Mouse (Mus musculus) lung, embryonic 15.5 days (tissue): ENCODE results near the gene Cacna1i. TPM values are rescaled to one million over a fixed set of nuclear protein-coding genes. Genes with fewer than 3 reads are reported as not detected.
A peak's percentile ranks its signal among the peaks of the same experiment; 100 is the strongest.

Experiments
- ATAC-seq: fragments of 200-750 bp; cut with Nextera tagmentation; 2 replicates; pipeline ENCODE4 v1.8.0; 2017; ENCODE audit warnings: moderate number of reproducible peaks, borderline replicate concordance; ENCODE audit not compliant: low FRiP score, low TSS enrichment; ENCODE audit errors: extremely low read depth
- H3K27ac ChIP-seq: fragments of 300-500 bp; sonication (generic); 2 replicates; pipeline ENCODE4 v1.5.1; 2015; ENCODE audit warnings: moderate library complexity, mild to moderate bottlenecking, inconsistent platforms
- H3K27me3 ChIP-seq: fragments of 300-500 bp; sonication (generic); 2 replicates; pipeline ENCODE4 v1.6.1; 2015; ENCODE audit warnings: inconsistent platforms
- H3K36me3 ChIP-seq: fragments of 300-500 bp; sonication (generic); 2 replicates; pipeline ENCODE4 v1.6.1; 2015; ENCODE audit warnings: inconsistent platforms
- H3K4me1 ChIP-seq: fragments of 300-500 bp; sonication (generic); 2 replicates; pipeline ENCODE4 v1.6.1; 2015; ENCODE audit warnings: inconsistent platforms
- H3K4me2 ChIP-seq: fragments of 300-500 bp; sonication (generic); 2 replicates; pipeline ENCODE4 v1.6.1; 2015; ENCODE audit warnings: inconsistent platforms, mild to moderate bottlenecking, moderate library complexity
- H3K4me3 ChIP-seq: fragments of 300-500 bp; sonication (generic); 2 replicates; pipeline ENCODE4 v1.5.1; 2015; ENCODE audit warnings: mild to moderate bottlenecking, inconsistent platforms
- H3K9ac ChIP-seq: fragments of 300-500 bp; sonication (generic); 2 replicates; pipeline ENCODE4 v1.6.1; 2015; ENCODE audit warnings: inconsistent platforms
- H3K9me3 ChIP-seq: fragments of 300-500 bp; sonication (generic); 2 replicates; pipeline ENCODE4 v1.6.1; 2016; ENCODE audit warnings: inconsistent platforms
- WGBS: fragments of 180-500 bp; shearing (Covaris S2); methylation state at CpG from one replicate; pipeline ENCODE4 v1.1.7; 2015; 5-methylcytosine and 5-hydroxymethylcytosine counted together
- polyA plus RNA-seq: library from polyadenylated mRNA; unstranded; fragments of >200 nt; fragmentation: Nextera tagmentation; extraction: Ambion mirVana; gene quantifications from 2 replicates; pipeline ENCODE4 v1.2.1, GENCODE M21; 2015

Gene Cacna1i
- polyA plus RNA-seq, 1 experiment from 2014 or later: not detected

DNA sequence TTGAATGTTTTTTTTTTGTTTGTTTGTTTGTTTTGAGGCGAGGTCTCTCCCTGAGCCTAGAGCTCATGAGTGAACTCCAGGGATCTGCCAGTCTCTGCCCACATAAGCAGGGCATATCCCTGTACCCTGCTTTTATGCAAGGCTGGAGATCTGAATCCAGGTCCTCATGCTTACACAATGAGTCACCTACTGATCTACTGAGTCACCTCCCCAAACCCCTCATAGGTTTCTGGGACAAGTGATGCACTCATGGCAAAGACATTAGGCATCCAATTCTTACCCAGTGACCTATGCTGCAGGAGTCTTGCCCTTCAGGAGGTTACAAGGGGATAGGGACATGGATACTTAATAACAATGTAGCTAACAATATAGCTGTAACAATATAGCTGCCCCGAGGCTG, 100.1 kb downstream of the Cacna1i start:
- no peak for ATAC-seq
- Histone ChIP-seq H3K9ac (no peak overlapping the region), H3K36me3 (no peaks in the 10 kb centered on the region), H3K27ac (no peak overlapping the region), H3K4me2 (no peak overlapping the region), H3K9me3 (no peaks in the 10 kb centered on the region), H3K4me3 (no peak overlapping the region), H3K4me1 (no peaks in the 10 kb centered on the region), H3K27me3 (no peaks in the 10 kb centered on the region)
- 81% methylated on average over 2 of the region's 2 CpGs for WGBS

DNA sequence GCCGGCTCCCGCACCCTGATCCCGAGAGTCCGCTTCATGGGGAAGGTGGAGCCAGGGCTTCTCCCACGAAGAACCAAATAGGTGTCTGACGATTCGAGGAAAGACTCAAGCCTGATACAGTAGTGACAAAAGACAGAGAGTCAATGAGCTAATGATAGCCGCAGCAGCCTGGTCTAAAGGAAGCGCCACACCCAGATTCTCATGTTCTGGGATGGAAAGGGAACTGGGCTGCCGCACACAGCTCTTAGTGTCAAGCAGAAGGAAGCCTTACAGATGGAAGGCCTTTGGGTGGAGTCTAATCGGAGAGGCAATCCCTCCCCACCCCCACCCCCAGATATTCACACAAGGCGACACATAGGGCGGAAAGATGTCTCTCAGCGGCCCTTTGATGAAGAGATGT, 104.8 kb downstream of the Cacna1i start:
- no peak overlapping the region for H3K4me3 ChIP-seq
- WGBS: 79% methylated on average over 14 of the region's 14 CpGs
- H3K27me3 ChIP-seq: no peaks in the 10 kb centered on the region
- no peak overlapping the region for H3K27ac ChIP-seq
- H3K4me2 ChIP-seq: no peak overlapping the region
- no peak overlapping the region for H3K9ac ChIP-seq
- ATAC-seq: no peak
- H3K36me3 ChIP-seq: no peaks in the 10 kb centered on the region
- no peaks in the 10 kb centered on the region for H3K4me1 ChIP-seq
- H3K9me3 ChIP-seq: no peaks in the 10 kb centered on the region

DNA sequence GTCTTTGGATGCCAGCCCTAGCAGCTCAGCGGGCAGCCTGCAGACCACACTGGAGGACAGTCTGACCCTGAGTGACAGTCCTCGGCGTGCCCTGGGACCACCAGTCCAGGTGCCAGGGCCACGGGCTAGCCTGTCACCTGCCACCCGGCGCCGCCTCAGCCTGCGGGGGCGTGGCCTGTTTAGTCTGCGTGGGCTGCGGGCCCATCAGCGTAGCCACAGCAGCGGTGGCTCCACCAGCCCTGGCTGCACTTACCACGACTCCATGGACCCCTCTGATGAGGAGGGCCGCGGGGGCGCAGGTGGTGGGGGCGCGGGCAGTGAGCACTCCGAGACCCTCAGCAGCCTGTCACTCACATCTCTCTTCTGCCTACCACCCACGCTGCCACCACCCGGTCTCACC, 108.0 kb downstream of the Cacna1i start:
- Histone ChIP-seq H3K27me3 (no peaks in the 10 kb centered on the region), H3K4me1 (no peaks in the 10 kb centered on the region), H3K27ac (no peak overlapping the region), H3K4me2 (no peak overlapping the region), H3K9ac (no peak overlapping the region), H3K36me3 (no peaks in the 10 kb centered on the region), H3K4me3 (no peak overlapping the region), H3K9me3 (no peaks in the 10 kb centered on the region)
- ATAC-seq: no peak
- 53% methylated on average over 22 of the region's 22 CpGs for WGBS

DNA sequence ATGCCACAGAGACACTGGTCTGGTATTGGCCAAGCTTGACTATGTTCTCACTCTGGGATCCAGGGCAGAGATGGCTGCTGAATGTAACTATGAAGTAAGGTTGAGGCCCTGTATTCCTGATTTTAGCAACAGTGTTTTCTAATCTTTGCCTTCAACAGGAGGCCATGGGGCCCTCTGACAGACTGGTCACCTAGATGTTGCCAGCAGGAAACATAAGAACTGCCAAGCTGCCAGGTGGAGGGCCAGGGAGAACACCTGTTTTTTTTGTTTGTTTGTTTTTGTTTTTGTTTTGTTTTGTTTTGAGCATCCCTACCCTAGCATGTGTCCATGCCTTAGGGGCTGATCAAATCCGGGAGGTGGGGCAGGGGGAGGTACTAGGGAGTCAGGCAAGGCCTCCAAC, 112.4 kb downstream of the Cacna1i start:
- Histone ChIP-seq H3K36me3 (no peaks in the 10 kb centered on the region), H3K9ac (no peak overlapping the region), H3K27me3 (no peaks in the 10 kb centered on the region), H3K4me1 (no peaks in the 10 kb centered on the region), H3K4me3 (no peak overlapping the region), H3K4me2 (no peak overlapping the region), H3K27ac (no peak overlapping the region), H3K9me3 (no peaks in the 10 kb centered on the region)
- ATAC-seq: no peak
- 74% methylated on average over 1 of the region's 1 CpGs for WGBS

DNA sequence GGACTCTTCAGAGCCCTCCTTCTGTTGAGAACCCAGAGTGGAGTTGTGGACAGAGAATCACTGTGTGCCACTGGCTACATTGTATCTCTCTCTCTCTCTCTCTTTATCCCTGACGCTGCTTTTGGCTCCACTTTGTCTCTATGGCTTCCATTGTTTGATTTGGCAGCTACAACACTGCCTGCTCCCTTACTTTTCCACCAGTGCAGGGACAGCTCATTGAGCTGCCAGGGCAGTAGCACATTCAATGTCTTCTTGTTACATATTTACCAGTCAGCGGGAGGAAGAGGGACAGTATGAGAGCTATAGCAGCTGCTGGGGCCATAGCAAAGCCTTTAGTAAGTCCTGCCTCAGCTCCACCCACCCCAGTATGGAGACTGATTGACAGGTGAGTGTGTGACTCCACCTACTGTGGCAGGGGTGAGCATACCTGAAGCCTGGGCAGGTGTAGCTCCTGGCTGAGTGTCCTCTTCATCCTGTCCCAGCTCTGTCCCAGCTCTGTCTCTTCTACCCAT, 114.4 kb downstream of the Cacna1i start:
- no peaks in the 10 kb centered on the region for H3K36me3 ChIP-seq
- ATAC-seq: no peak
- 35% methylated on average over 2 of the region's 2 CpGs for WGBS
- no peak overlapping the region for H3K9ac ChIP-seq
- H3K27me3 ChIP-seq: no peaks in the 10 kb centered on the region
- H3K9me3 ChIP-seq: no peaks in the 10 kb centered on the region
- no peaks in the 10 kb centered on the region for H3K4me1 ChIP-seq
- no peak overlapping the region for H3K27ac ChIP-seq
- no peak overlapping the region for H3K4me3 ChIP-seq
- no peak overlapping the region for H3K4me2 ChIP-seq

DNA sequence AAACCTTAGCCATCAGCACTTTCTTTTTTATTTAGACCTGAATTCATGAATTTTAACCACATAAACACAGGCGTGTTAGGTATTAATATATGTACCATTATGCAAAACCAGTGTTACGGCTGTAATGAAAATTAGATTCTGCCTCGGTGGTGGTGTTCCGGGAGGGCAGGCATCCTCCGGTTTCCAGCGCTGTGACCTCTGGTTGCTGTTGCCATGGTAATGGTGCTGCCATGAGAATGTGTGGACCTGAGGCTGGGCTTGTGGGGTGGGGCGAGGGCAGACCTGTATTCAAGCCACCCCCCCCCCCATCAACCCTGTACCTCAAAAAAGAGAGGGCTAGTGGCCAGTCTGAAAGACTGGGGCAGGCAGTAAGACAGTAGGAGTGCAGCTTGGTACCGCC, 114.9 kb downstream of the Cacna1i start:
- Histone ChIP-seq H3K4me3 (no peak overlapping the region), H3K4me1 (no peaks in the 10 kb centered on the region), H3K27ac (no peak overlapping the region), H3K27me3 (no peaks in the 10 kb centered on the region), H3K9me3 (no peaks in the 10 kb centered on the region), H3K4me2 (no peak overlapping the region), H3K36me3 (no peaks in the 10 kb centered on the region), H3K9ac (no peak overlapping the region)
- ATAC-seq: no peak
- WGBS: 77% methylated on average over 8 of the region's 8 CpGs

DNA sequence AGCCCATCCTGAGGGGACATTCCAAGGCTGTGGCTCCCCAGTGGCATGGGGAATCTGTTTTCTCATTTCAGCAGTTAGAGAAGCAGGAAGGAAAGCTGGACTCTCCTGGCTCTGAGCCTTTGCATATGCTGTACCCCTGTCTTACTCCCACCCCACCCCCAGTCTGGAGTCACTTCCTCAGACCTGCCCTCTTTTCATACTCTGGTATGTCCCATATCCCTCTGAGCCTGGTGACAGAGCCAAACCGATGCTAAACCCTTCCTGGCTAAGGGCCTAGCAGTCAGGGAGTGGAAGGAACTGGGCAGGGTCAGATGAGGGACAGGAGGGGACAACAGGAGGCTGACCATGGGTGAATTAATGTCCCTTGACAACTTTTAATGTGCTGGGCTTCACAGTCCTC, 120.8 kb downstream of the Cacna1i start:
- Histone ChIP-seq H3K4me1 (peaks cover 10% of the 10 kb centered on the region; the same call in 1 of the 2 replicates), H3K27ac (peak overlapping the region; percentile 42; the same call in 1 of the 2 replicates), H3K36me3 (no peaks in the 10 kb centered on the region), H3K4me3 (no peak overlapping the region), H3K9ac (no peak overlapping the region), H3K27me3 (no peaks in the 10 kb centered on the region), H3K9me3 (no peaks in the 10 kb centered on the region), H3K4me2 (no peak overlapping the region)
- 0% methylated on average over 1 of the region's 1 CpGs for WGBS
- peak; percentile 71 for ATAC-seq

DNA sequence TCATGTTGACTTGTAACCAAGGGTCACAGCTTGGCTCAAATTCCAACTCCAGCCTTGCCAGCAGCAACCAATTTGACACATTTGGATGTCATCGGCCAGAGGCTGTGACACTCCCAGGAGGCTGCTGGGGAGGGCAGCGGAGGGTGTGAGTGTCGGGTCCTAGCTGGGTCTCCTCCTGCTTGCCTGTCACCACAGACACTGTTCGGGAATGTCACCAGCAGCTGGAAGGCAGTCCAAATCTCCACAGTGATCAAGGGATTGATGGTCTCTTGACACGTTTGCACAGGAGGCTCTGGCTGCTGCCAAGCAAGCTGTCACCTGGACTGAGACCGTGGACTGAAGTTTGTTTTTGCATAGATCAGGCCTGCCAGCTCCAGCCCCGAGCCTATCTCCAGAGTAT, 123.6 kb downstream of the Cacna1i start:
- Histone ChIP-seq H3K27ac (no peak overlapping the region), H3K4me1 (peaks cover 22% of the 10 kb centered on the region), H3K4me3 (no peak overlapping the region), H3K36me3 (no peaks in the 10 kb centered on the region), H3K27me3 (no peaks in the 10 kb centered on the region), H3K9ac (no peak overlapping the region), H3K9me3 (no peaks in the 10 kb centered on the region), H3K4me2 (no peak overlapping the region)
- no peak for ATAC-seq
- 31% methylated on average over 7 of the region's 7 CpGs for WGBS

DNA sequence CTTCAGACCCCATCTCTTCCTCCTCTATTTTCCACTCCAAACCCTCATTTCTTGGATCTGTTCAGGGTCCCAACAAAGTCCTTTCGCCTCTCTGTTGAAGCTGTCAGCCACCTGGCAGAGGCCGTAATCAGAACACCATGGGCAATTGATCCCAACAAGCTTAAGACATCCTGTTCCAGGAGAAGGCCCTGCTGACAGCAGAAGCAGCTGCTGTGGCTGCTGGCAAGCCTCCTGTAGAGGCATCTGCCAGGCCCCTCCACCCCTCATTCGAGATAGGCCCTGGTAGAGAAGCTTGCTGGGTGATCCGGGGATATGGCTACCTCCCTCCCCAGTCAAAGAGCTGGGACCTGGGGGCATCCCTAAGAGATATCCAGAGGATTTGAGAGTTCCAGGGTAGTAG, 126.0 kb downstream of the Cacna1i start:
- Histone ChIP-seq H3K4me3 (no peak overlapping the region), H3K36me3 (no peaks in the 10 kb centered on the region), H3K4me2 (no peak overlapping the region), H3K9ac (no peak overlapping the region), H3K4me1 (peaks cover 18% of the 10 kb centered on the region), H3K27me3 (no peaks in the 10 kb centered on the region), H3K9me3 (no peaks in the 10 kb centered on the region), H3K27ac (no peak overlapping the region)
- WGBS: 85% methylated on average over 4 of the region's 4 CpGs
- ATAC-seq: no peak

DNA sequence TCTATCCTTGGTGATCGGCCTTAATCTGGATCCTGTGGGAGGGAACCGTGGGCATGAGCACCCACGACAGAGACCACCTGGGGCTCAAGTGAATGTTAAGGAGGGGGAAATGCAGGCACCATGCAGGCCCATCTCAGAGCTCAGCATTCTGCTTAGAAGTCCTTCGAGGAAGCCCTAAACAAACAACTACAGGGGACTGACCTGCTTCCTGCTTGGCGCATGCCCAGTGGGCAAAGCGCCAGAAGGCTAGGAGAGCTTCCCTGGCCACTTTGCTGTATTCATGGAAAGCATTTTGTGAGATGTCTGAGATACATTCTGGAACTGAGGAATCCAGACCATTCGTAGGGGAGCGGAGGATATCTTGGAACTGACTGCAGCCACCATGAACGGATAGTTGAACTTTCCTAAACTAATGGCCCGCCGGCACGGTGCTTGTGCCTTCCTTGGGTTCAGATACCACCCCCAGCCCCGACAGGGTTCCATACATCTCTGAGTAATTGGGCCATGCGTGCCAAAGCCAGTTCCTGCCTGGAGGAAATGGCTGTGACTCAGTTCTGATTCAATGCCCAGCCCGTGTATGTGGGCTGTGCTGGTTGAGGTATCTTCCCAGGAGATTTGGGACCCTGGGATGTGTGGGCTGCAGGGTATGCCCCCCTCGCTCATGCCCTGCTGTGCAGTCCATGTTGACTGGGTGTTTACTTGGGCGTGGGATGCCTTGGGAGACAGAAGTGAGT, 127.1 kb downstream of the Cacna1i start:
- Histone ChIP-seq H3K9ac (no peak overlapping the region), H3K36me3 (no peaks in the 10 kb centered on the region), H3K4me1 (peaks cover 12% of the 10 kb centered on the region), H3K4me3 (no peak overlapping the region), H3K4me2 (no peak overlapping the region), H3K27me3 (no peaks in the 10 kb centered on the region), H3K27ac (0 out of 2 replicates have a peak overlapping the region, but pooled peaks have one; percentile 26), H3K9me3 (no peaks in the 10 kb centered on the region)
- no peak for ATAC-seq
- WGBS: 55% methylated on average over 17 of the region's 17 CpGs

DNA sequence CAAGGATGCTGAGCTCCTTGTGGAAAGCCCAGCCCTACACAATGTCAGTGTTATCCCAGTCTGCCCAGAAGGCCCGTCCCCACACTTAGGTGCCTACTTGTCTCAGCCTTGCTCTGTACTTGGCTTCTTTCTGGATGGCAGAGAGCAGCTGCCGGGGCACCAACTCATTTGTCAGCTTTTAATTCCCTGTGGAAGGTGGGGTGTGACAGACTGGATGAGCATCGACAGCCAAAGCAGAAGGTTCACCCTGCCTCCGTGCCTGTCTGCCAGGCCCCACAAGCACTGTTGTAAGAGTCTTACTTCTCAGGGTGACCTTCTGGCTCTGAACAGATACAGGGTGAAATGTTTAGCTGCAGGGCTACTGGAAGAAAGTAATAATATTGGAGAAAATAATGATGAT, 128.1 kb downstream of the Cacna1i start:
- no peak for ATAC-seq
- Histone ChIP-seq H3K27ac (no peak overlapping the region), H3K27me3 (no peaks in the 10 kb centered on the region), H3K4me2 (no peak overlapping the region), H3K9me3 (no peaks in the 10 kb centered on the region), H3K4me3 (no peak overlapping the region), H3K9ac (no peak overlapping the region), H3K36me3 (no peaks in the 10 kb centered on the region), H3K4me1 (peaks cover 12% of the 10 kb centered on the region)
- 71% methylated on average over 4 of the region's 4 CpGs for WGBS

DNA sequence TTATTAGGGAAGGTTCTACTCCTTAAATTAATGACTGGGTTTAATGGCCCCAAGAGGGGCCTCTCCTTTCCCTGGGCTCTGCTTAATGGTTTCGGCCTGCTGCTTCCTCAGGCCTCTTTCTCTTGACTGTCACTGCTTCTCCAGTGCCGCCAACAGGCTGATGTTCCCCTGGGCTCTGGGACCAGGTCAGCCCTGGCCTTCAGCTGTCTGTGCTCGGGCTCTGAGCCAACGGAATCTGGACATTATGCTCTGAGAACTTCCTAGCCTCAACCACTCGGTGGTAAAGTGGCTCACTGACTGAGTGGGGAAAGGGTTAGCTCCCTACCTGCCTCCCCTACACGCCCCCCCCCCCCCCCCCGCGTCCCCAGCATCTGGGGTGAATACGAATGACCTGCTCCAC, 130.0 kb downstream of the Cacna1i start:
- Histone ChIP-seq H3K9me3 (no peaks in the 10 kb centered on the region), H3K27me3 (no peaks in the 10 kb centered on the region), H3K4me2 (no peak overlapping the region), H3K27ac (no peak overlapping the region), H3K4me1 (peaks cover 12% of the 10 kb centered on the region), H3K4me3 (no peak overlapping the region), H3K9ac (no peak overlapping the region), H3K36me3 (no peaks in the 10 kb centered on the region)
- no peak for ATAC-seq
- 54% methylated on average over 7 of the region's 9 CpGs for WGBS
